Mouse (Mus musculus): ENCODE data around the gene Trio. TPM values are rescaled to one million over a fixed set of nuclear protein-coding genes. Genes with fewer than 3 reads are reported as not detected.

Trio gene
- polyA plus RNA-seq, 1 experiment from 2014 or later: 45.4 TPM

GRCm38 (mm10) chr15:27680997-27681396 lies 344.7 kb downstream of the Trio start:
- Histone ChIP-seq H3K27me3 (ENCODE audit: control insufficient read depth, insufficient read depth, low read length) (no peaks in the 10 kb centered on the region), H3K4me2 (ENCODE audit: low read depth, low read length) (peak overlapping the region; percentile 90), H3K9ac (replicated peaks; ENCODE audit: low read length) (peak overlapping the region; percentile 69), H3K4me3 (ENCODE audit: low read depth, low read length) (peak overlapping the region; percentile 64), H3K27ac (replicated peaks; ENCODE audit: low read depth, low read length) (no peak overlapping the region), H3K36me3 (replicated peaks; ENCODE audit: control insufficient read depth, insufficient read depth, low read depth, low read length) (no peaks in the 10 kb centered on the region), H3K9me3 (replicated peaks; ENCODE audit: control insufficient read depth, low read length) (no peaks in the 10 kb centered on the region), H3K4me1 (ENCODE audit: control insufficient read depth, insufficient read depth, low read length) (no peaks in the 10 kb centered on the region)
- ATAC-seq (replicated peaks; ENCODE audit: insufficient number of reproducible peaks, low FRiP score, low TSS enrichment, low read depth): no peak
- DNase-seq (ENCODE audit: low spot score): peak; percentile 45
- WGBS: 3% methylated on average over 28 of the region's 28 CpGs

Other genes with a start within 250 kb of the Trio start
- gene Dnah5, start 177.9 kb upstream of the Trio start, polyA plus RNA-seq (2014; fragmentation: Nextera tagmentation; extraction: Ambion mirVana): 0.03 and 0.04 TPM in 2 replicates